Mouse (Mus musculus): Measurements from ENCODE around the gene C1qtnf7.

GRCm38 (mm10) chr5:43530886-43531285 lies 15.5 kb downstream of the C1qtnf7 start:
- TF ChIP-seq CTCF (IDR thresholded peaks at IDR 0.05; ENCODE audit: control insufficient read depth, insufficient read depth, insufficient read length) (no peak), USF1 (IDR thresholded peaks at IDR 0.05; ENCODE audit: low read depth) (no peak), MYOD1 (IDR thresholded peaks at IDR 0.05; ENCODE audit: control insufficient read depth, insufficient read length, low read depth) (no peak), MAX (IDR thresholded peaks at IDR 0.05) (no peak)
